Mouse (Mus musculus) intestine, postnatal 0 days (tissue): Measurements from ENCODE around the gene S100a5. TPM values are rescaled to one million over a fixed set of nuclear protein-coding genes. Genes with fewer than 3 reads are reported as not detected.

Source experiments
- ATAC-seq: fragments of 200-750 bp; cut with Nextera tagmentation; 2 replicates; pipeline ENCODE4 v1.8.0; 2017; ENCODE audit warnings: mild to moderate bottlenecking, moderate TSS enrichment, moderate library complexity
- H3K27ac ChIP-seq: fragments of 300-500 bp; sonication (generic); 2 replicates; pipeline ENCODE4 v1.5.1; 2014; ENCODE audit warnings: mild to moderate bottlenecking, low read depth, low read length, moderate library complexity
- H3K27me3 ChIP-seq: fragments of 300-500 bp; sonication (generic); replicated peaks from 2 replicates; pipeline ENCODE4 v1.6.1; 2014; ENCODE audit warnings: low read length, mixed read lengths; ENCODE audit not compliant: control insufficient read depth, insufficient read depth
- H3K36me3 ChIP-seq: fragments of 300-500 bp; sonication (generic); 2 replicates; pipeline ENCODE4 v1.6.1; 2014; ENCODE audit warnings: mild to moderate bottlenecking, moderate library complexity; ENCODE audit not compliant: control insufficient read depth, insufficient read depth
- H3K4me1 ChIP-seq: fragments of 300-500 bp; sonication (generic); replicated peaks from 2 replicates; pipeline ENCODE4 v1.6.1; 2014; ENCODE audit warnings: antibody characterized with exemption, low read length, mixed read lengths; ENCODE audit not compliant: control insufficient read depth, insufficient read depth
- H3K4me2 ChIP-seq: fragments of 300-500 bp; sonication (generic); replicated peaks from 2 replicates; pipeline ENCODE4 v1.6.1; 2014; ENCODE audit warnings: low read depth, mild to moderate bottlenecking, moderate library complexity
- H3K4me3 ChIP-seq: fragments of 300-500 bp; sonication (generic); 2 replicates; pipeline ENCODE4 v1.5.1; 2014; ENCODE audit warnings: low read depth, low read length
- H3K9ac ChIP-seq: fragments of 300-500 bp; sonication (generic); 2 replicates; pipeline ENCODE4 v1.6.1; 2014; ENCODE audit warnings: mild to moderate bottlenecking, low read depth, low read length
- H3K9me3 ChIP-seq: fragments of 300-500 bp; sonication (generic); 2 replicates; pipeline ENCODE4 v1.6.1; 2016; ENCODE audit warnings: mixed run types; ENCODE audit not compliant: control insufficient read depth
- CTCF ChIP-seq: sonication (generic); IDR thresholded peaks from 2 replicates; pipeline ENCODE4 v1.5.1; 2016; ENCODE audit warnings: low read depth, mild to moderate bottlenecking, control low read depth, antibody characterized with exemption, moderate library complexity
- WGBS: fragments of 180-500 bp; shearing (Covaris S2); extraction: QIAGEN DNeasy Blood & Tissue Kit; methylation state at CpG from one replicate; pipeline ENCODE4 v1.1.7; 2014; 5-methylcytosine and 5-hydroxymethylcytosine counted together
- polyA plus RNA-seq: library from polyadenylated mRNA; unstranded; fragments of >200 nt; fragmentation: Nextera tagmentation; extraction: Ambion mirVana; gene quantifications from 2 replicates; pipeline ENCODE4 v1.2.1, GENCODE M21; 2015

Gene S100a5
- polyA plus RNA-seq, 1 experiment from 2014 or later: 5.6 TPM

- Histone ChIP-seq H3K4me3 (no peak overlapping the region), H3K9me3 (no peaks in the 10 kb centered on the region), H3K4me1 (no peaks in the 10 kb centered on the region; the same call in 1 of the 2 replicates), H3K4me2 (no peak overlapping the region), H3K27ac (no peak overlapping the region), H3K9ac (no peak overlapping the region), H3K36me3 (no peaks in the 10 kb centered on the region), H3K27me3 (no peaks in the 10 kb centered on the region)
- 95% methylated on average over 5 of the region's 5 CpGs for WGBS
- no peak for ATAC-seq
- TF ChIP-seq CTCF: no peak
These were observed 27.2 kb upstream of the S100a5 start for GRCm38 (mm10) chr3:90581141-90581540.

GRCm38 (mm10) chr3:90582156-90582555 is 26.2 kb upstream of the S100a5 start:
- Histone ChIP-seq H3K27me3 (no peaks in the 10 kb centered on the region), H3K36me3 (no peaks in the 10 kb centered on the region), H3K4me3 (no peak overlapping the region), H3K4me2 (no peak overlapping the region), H3K27ac (no peak overlapping the region), H3K9me3 (no peaks in the 10 kb centered on the region), H3K9ac (no peak overlapping the region), H3K4me1 (peaks cover 7% of the 10 kb centered on the region)
- TF ChIP-seq CTCF: peak; percentile 56
- ATAC-seq: no peak
- WGBS: 100% methylated on average over 1 of the region's 1 CpGs

DNA sequence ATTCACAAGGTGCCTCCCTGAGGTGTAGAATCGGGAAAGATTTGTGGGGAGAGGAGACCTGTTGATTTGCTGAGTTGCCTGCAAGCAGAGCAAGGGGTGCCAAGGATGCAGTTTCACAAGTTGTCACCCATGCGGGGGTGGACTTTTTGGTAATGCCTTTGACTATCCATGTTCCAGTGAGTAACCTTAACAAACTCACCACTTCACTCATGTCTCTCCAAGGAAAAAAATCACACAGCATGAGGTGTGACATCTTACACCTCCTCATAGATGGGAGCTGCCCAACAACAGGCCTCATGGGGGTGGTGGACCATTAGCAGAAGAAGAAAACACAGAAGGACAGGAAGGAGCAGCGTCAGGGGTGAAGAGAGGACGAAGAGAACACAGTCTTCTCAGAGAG is 25.8 kb upstream of the S100a5 start:
- H3K27me3 ChIP-seq: no peaks in the 10 kb centered on the region
- no peaks in the 10 kb centered on the region for H3K9me3 ChIP-seq
- TF ChIP-seq CTCF: no peak
- no peak overlapping the region for H3K27ac ChIP-seq
- no peaks in the 10 kb centered on the region for H3K36me3 ChIP-seq
- H3K9ac ChIP-seq: no peak overlapping the region
- H3K4me2 ChIP-seq: no peak overlapping the region
- peaks cover 7% of the 10 kb centered on the region for H3K4me1 ChIP-seq
- no peak overlapping the region for H3K4me3 ChIP-seq
- 91% methylated on average over 4 of the region's 4 CpGs for WGBS
- ATAC-seq: no peak

- no peaks in the 10 kb centered on the region for H3K27me3 ChIP-seq
- H3K4me3 ChIP-seq: no peak overlapping the region
- WGBS: 31% methylated on average over 3 of the region's 3 CpGs
- H3K9ac ChIP-seq: no peak overlapping the region
- no peak overlapping the region; the same call in 1 of the 2 replicates for H3K27ac ChIP-seq
- no peaks in the 10 kb centered on the region for H3K9me3 ChIP-seq
- ATAC-seq: 0 out of 2 replicates have a peak, but pooled peaks have one; percentile 18
- H3K4me1 ChIP-seq: peaks cover 7% of the 10 kb centered on the region
- no peaks in the 10 kb centered on the region for H3K36me3 ChIP-seq
- no peak for TF ChIP-seq CTCF
- no peak overlapping the region for H3K4me2 ChIP-seq
These were observed 24.4 kb upstream of the S100a5 start for GRCm38 (mm10) chr3:90583893-90584292.

- no peaks in the 10 kb centered on the region for H3K9me3 ChIP-seq
- H3K27ac ChIP-seq: no peak overlapping the region
- TF ChIP-seq CTCF: peak; percentile 93
- peak; percentile 65; the same call in 1 of the 2 replicates for ATAC-seq
- H3K27me3 ChIP-seq: no peaks in the 10 kb centered on the region
- WGBS: 28% methylated on average over 5 of the region's 5 CpGs
- no peak overlapping the region for H3K9ac ChIP-seq
- no peaks in the 10 kb centered on the region for H3K36me3 ChIP-seq
- no peak overlapping the region for H3K4me3 ChIP-seq
- peaks cover 7% of the 10 kb centered on the region for H3K4me1 ChIP-seq
- H3K4me2 ChIP-seq: no peak overlapping the region
These were observed 22.7 kb upstream of the S100a5 start for GRCm38 (mm10) chr3:90585595-90585994.

- no peak for ATAC-seq
- Histone ChIP-seq H3K9me3 (no peaks in the 10 kb centered on the region), H3K9ac (no peak overlapping the region), H3K36me3 (no peaks in the 10 kb centered on the region), H3K27ac (peak overlapping the region; percentile 46; the same call in 1 of the 2 replicates), H3K27me3 (no peaks in the 10 kb centered on the region), H3K4me3 (no peak overlapping the region), H3K4me2 (no peak overlapping the region), H3K4me1 (peaks cover 7% of the 10 kb centered on the region)
- 79% methylated on average over 15 of the region's 15 CpGs for WGBS
- TF ChIP-seq CTCF: no peak
These were observed 22.2 kb upstream of the S100a5 start for GRCm38 (mm10) chr3:90586016-90586643.
